14 mouse cellular contexts compared by ENCODE assay signal in genomic region chr5:139110140-139110855, GRCm38 (mm10).
"Had no signal": no experiment of that assay in that cellular context is flagged by ENCODE, and none has a peak within 500 bp of the region (broad histone marks: within the 10 kb centered on the region; RNA-seq: fewer than 3 reads in every experiment).

No protein-coding gene starts in this region.

- DNase-seq: kidney, postnatal 14 days; lung, embryonic 14.5 days; lung, postnatal 14 days; right cerebral cortex, adult 18-20 months; right cerebral cortex, postnatal 25 days had no signal

- H3K9me3 ChIP-seq: kidney, embryonic 15.5 days; limb, embryonic 10.5 days; liver, embryonic 15.5 days; megakaryocyte, embryonic 14.5 days; midbrain, embryonic 13.5 days; neural tube, embryonic 15.5 days had no signal

- H3K9ac ChIP-seq: kidney, embryonic 15.5 days; liver, embryonic 15.5 days; lung, embryonic 14.5 days; midbrain, embryonic 13.5 days; neural tube, embryonic 15.5 days had no signal

- H3K27me3 ChIP-seq: kidney, embryonic 15.5 days; liver, embryonic 15.5 days; midbrain, embryonic 13.5 days; neural tube, embryonic 15.5 days had no signal

- H3K4me3 ChIP-seq: kidney, embryonic 15.5 days; limb, embryonic 10.5 days; liver, embryonic 15.5 days; megakaryocyte, embryonic 14.5 days; midbrain, embryonic 13.5 days; myocyte; neural tube, embryonic 15.5 days had no signal

- H3K4me2 ChIP-seq: kidney, embryonic 15.5 days; liver, embryonic 11.5 days; liver, embryonic 15.5 days; lung, embryonic 14.5 days; midbrain, embryonic 13.5 days; neural tube, embryonic 15.5 days had no signal

- H3K4me1 ChIP-seq: kidney, embryonic 15.5 days; liver, embryonic 15.5 days had no signal

- ATAC-seq: midbrain, embryonic 13.5 days had no signal

- H3K36me3 ChIP-seq: limb, embryonic 10.5 days; liver, embryonic 15.5 days had no signal

- H3K27ac ChIP-seq: kidney, embryonic 15.5 days; limb, embryonic 10.5 days; liver, embryonic 15.5 days; macrophage; midbrain, embryonic 13.5 days; neural tube, embryonic 15.5 days had no signal
